Mouse (Mus musculus) heart, adult 8-10 months (tissue): ENCODE measurements at regions not wholly inside any gene's neighbourhood (a gene's known extent, or its start where the extent isn't known, plus 50 kb on each side); places are given as distances from the start of the nearest gene placed in this dataset.

ENCODE experiments used
- DNase-seq: peaks from one replicate; pipeline ENCODE4 v3.0.0; 2022; ENCODE audit warnings: low spot score

GRCm38 (mm10) chr12:46138646-46139045 is 680.1 kb downstream of the Nova1 start:
- DNase-seq: peak; percentile 64

- no peak for DNase-seq
Observed at GRCm38 (mm10) chr12:46125867-46126266, 692.9 kb downstream of the Nova1 start.

GRCm38 (mm10) chr12:46111352-46111751 is 707.4 kb downstream of the Nova1 start:
- DNase-seq: no peak

GRCm38 (mm10) chr12:46083356-46083755 is 735.4 kb downstream of the Nova1 start:
- no peak for DNase-seq

- DNase-seq: no peak
Observed at GRCm38 (mm10) chr12:46075789-46076217, 742.9 kb downstream of the Nova1 start.

- no peak for DNase-seq
Observed at GRCm38 (mm10) chr12:46075355-46075754, 743.4 kb downstream of the Nova1 start.

- DNase-seq: no peak
Observed at GRCm38 (mm10) chr12:46066896-46067295, 751.8 kb downstream of the Nova1 start.

- DNase-seq: no peak
Observed at GRCm38 (mm10) chr12:46040626-46041025, 778.1 kb downstream of the Nova1 start.

GRCm38 (mm10) chr12:46040216-46040615 is 778.5 kb downstream of the Nova1 start:
- no peak for DNase-seq

- no peak for DNase-seq
Observed at GRCm38 (mm10) chr12:46036540-46037094, 782.1 kb downstream of the Nova1 start.

- no peak for DNase-seq
Observed at GRCm38 (mm10) chr12:46025266-46025665, 793.5 kb downstream of the Nova1 start.

GRCm38 (mm10) chr12:46021546-46021910 is 797.2 kb downstream of the Nova1 start:
- DNase-seq: no peak

GRCm38 (mm10) chr12:46020835-46021545 is 797.7 kb downstream of the Nova1 start:
- no peak for DNase-seq

- DNase-seq: no peak
Observed at GRCm38 (mm10) chr12:45977691-45978414, 840.9 kb downstream of the Nova1 start.

GRCm38 (mm10) chr12:45975780-45976179 is 842.9 kb downstream of the Nova1 start:
- no peak for DNase-seq

- no peak for DNase-seq
Observed at GRCm38 (mm10) chr12:45970472-45970871, 848.3 kb downstream of the Nova1 start.

- no peak for DNase-seq
Observed at GRCm38 (mm10) chr12:45969881-45970280, 848.8 kb downstream of the Nova1 start.

GRCm38 (mm10) chr12:45946918-45947317 is 871.8 kb downstream of the Nova1 start:
- DNase-seq: no peak

- no peak for DNase-seq
Observed at GRCm38 (mm10) chr12:45944464-45944863, 870.0 kb upstream of the Stxbp6 start.

- no peak for DNase-seq
Observed at GRCm38 (mm10) chr12:45942402-45942801, 867.9 kb upstream of the Stxbp6 start.

- DNase-seq: no peak
Observed at GRCm38 (mm10) chr12:45933388-45933787, 858.9 kb upstream of the Stxbp6 start.

- no peak for DNase-seq
Observed at GRCm38 (mm10) chr12:45932251-45932650, 857.7 kb upstream of the Stxbp6 start.

- no peak for DNase-seq
Observed at GRCm38 (mm10) chr12:45929760-45930150, 855.2 kb upstream of the Stxbp6 start.
